Mouse (Mus musculus) granulocyte monocyte progenitor cell, adult 5-6 weeks (primary cell): ENCODE measurements at regions not wholly inside any gene's neighbourhood (a gene's known extent, or its start where the extent isn't known, plus 50 kb on each side); places are given as distances from the start of the nearest gene placed in this dataset.

Experiments
- ATAC-seq: replicated peaks from 2 replicates; pipeline ENCODE4 v1.8.0; 2016; ENCODE audit warnings: mild to moderate bottlenecking, moderate TSS enrichment, inconsistent platforms; ENCODE audit not compliant: poor library complexity, severe bottlenecking

GRCm38 (mm10) chr6:24272821-24273220 lies 104.9 kb upstream of the Slc13a1 start:
- ATAC-seq: no peak

- peak; percentile 88 for ATAC-seq
These were observed 101.7 kb upstream of the Slc13a1 start for GRCm38 (mm10) chr6:24269633-24270032.

- no peak for ATAC-seq
These were observed 95.9 kb upstream of the Slc13a1 start for GRCm38 (mm10) chr6:24263796-24264195.

- ATAC-seq: no peak
These were observed 94.7 kb upstream of the Slc13a1 start for GRCm38 (mm10) chr6:24262578-24262977.

- no peak for ATAC-seq
These were observed 77.7 kb upstream of the Slc13a1 start for GRCm38 (mm10) chr6:24245591-24245990.

GRCm38 (mm10) chr6:24238541-24238940 lies 70.6 kb upstream of the Slc13a1 start:
- no peak for ATAC-seq

GRCm38 (mm10) chr6:24238054-24238453 lies 70.2 kb upstream of the Slc13a1 start:
- ATAC-seq: no peak

GRCm38 (mm10) chr6:24233626-24234025 lies 65.7 kb upstream of the Slc13a1 start:
- no peak for ATAC-seq

GRCm38 (mm10) chr6:24220589-24220988 lies 52.7 kb upstream of the Slc13a1 start:
- ATAC-seq: no peak

GRCm38 (mm10) chr6:24219882-24220522 lies 52.1 kb upstream of the Slc13a1 start:
- no peak for ATAC-seq
